Mouse (Mus musculus) MEL (cell line): ENCODE data around the gene Gys1. TPM values are rescaled to one million over a fixed set of nuclear protein-coding genes. Genes with fewer than 3 reads are reported as not detected.
A peak's percentile ranks its signal among the peaks of the same experiment; 100 is the strongest.

Experiments
- DNase-seq: peaks from one replicate; pipeline ENCODE4 v3.0.0; 2011; ENCODE audit warnings: low read depth, low spot score
- H3K27ac ChIP-seq: 2 replicates; pipeline ENCODE4 v1.5.1; 2012; ENCODE audit warnings: low read depth, mild to moderate bottlenecking, control low read depth, low read length, moderate library complexity; ENCODE audit not compliant: control insufficient read depth
- H3K27me3 ChIP-seq, 2 experiments: fragments of 150-350 bp in 1 of 2; sonication (generic) in 1 of 2; 2 replicates each; pipeline ENCODE4 v1.6.1; 2012; ENCODE audit warnings: low read length in 2 of 2, mild to moderate bottlenecking in 2 of 2, improper control_type of control experiment in 1 of 2, moderate library complexity in 1 of 2; ENCODE audit not compliant: insufficient read depth in 2 of 2, control insufficient read depth in 1 of 2
- H3K36me3 ChIP-seq, 2 experiments: 2 replicates each; pipeline ENCODE4 v1.6.1; 2012 to 2014; ENCODE audit warnings: low read length in 2 of 2, improper control_type of control experiment in 1 of 2, inconsistent platforms in 1 of 2, mild to moderate bottlenecking in 1 of 2; ENCODE audit not compliant: insufficient read depth in 2 of 2, control insufficient read depth in 1 of 2
- H3K4me1 ChIP-seq, 2 experiments: fragments of 150-350 bp in 1 of 2; sonication (generic) in 1 of 2; 2 replicates each; pipeline ENCODE4 v1.6.1; 2012; ENCODE audit warnings: low read length in 2 of 2, improper control_type of control experiment in 1 of 2, mild to moderate bottlenecking in 1 of 2; ENCODE audit not compliant: insufficient read depth in 2 of 2, control insufficient read depth in 1 of 2
- H3K4me3 ChIP-seq, 2 experiments: fragments of 150-350 bp in 1 of 2; sonication (generic) in 1 of 2; 2 replicates each; pipeline ENCODE4 v1.5.1; 2012; ENCODE audit warnings: low read depth in 2 of 2, low read length in 2 of 2, mild to moderate bottlenecking in 2 of 2, moderate library complexity in 2 of 2, control low read depth in 1 of 2, improper control_type of control experiment in 1 of 2; ENCODE audit not compliant: control insufficient read depth in 1 of 2, insufficient read depth in 1 of 2
- H3K79me2 ChIP-seq: 2 replicates; pipeline ENCODE4 v1.6.1; 2012; ENCODE audit warnings: mild to moderate bottlenecking, low read length, moderate library complexity; ENCODE audit not compliant: control insufficient read depth, poor library complexity, insufficient read depth
- H3K9ac ChIP-seq: 2 replicates; pipeline ENCODE4 v1.6.1; 2012; ENCODE audit warnings: low read depth, mild to moderate bottlenecking, control low read depth, low read length, moderate library complexity; ENCODE audit not compliant: control insufficient read depth, poor library complexity, severe bottlenecking
- H3K9me3 ChIP-seq: fragments of 150-350 bp; sonication (generic); replicated peaks from 2 replicates; pipeline ENCODE4 v1.6.1; 2012; ENCODE audit warnings: mild to moderate bottlenecking, low read length, improper control_type of control experiment, moderate library complexity; ENCODE audit not compliant: insufficient read depth
- BHLHE40 ChIP-seq: IDR thresholded peaks from 2 replicates; pipeline ENCODE4 v1.6.1; 2012; ENCODE audit warnings: low read depth, mild to moderate bottlenecking, inconsistent platforms, low read length, improper control_type of control experiment, borderline replicate concordance
- CTCF ChIP-seq, 3 experiments: IDR thresholded peaks in 2 of 3; conservative IDR thresholded peaks in 1 of 3; 2 replicates each; pipeline ENCODE4 v1.5.1; 2011 to 2012; ENCODE audit warnings: low read length in 3 of 3, low read depth in 2 of 3, mild to moderate bottlenecking in 2 of 3, improper control_type of control experiment in 1 of 3, inconsistent platforms in 1 of 3, mixed read lengths in 1 of 3, moderate library complexity in 1 of 3; ENCODE audit not compliant: control insufficient read depth in 1 of 3, insufficient read depth in 1 of 3, poor library complexity in 1 of 3, severe bottlenecking in 1 of 3
- E2F4 ChIP-seq: IDR thresholded peaks from 2 replicates; pipeline ENCODE4 v1.6.1; 2011; ENCODE audit warnings: low read depth, low read length, improper control_type of control experiment, borderline replicate concordance
- ELF1 ChIP-seq: IDR thresholded peaks from 2 replicates; pipeline ENCODE4 v1.6.1; 2014; ENCODE audit warnings: low read depth, mild to moderate bottlenecking, inconsistent platforms, low read length, improper control_type of control experiment, moderate library complexity
- GABPA ChIP-seq: IDR thresholded peaks from 2 replicates; pipeline ENCODE4 v1.6.1; 2012; ENCODE audit warnings: low read depth, mild to moderate bottlenecking, inconsistent platforms, low read length, improper control_type of control experiment, moderate library complexity
- GATA1 ChIP-seq: IDR thresholded peaks from 2 replicates; pipeline ENCODE4 v1.6.1; 2011; ENCODE audit warnings: low read depth, low read length, improper control_type of control experiment
- HCFC1 ChIP-seq: IDR thresholded peaks from 2 replicates; pipeline ENCODE4 v1.6.1; 2012; ENCODE audit warnings: low read depth, mild to moderate bottlenecking, inconsistent platforms, low read length, improper control_type of control experiment, moderate library complexity
- JUND ChIP-seq: IDR thresholded peaks from 2 replicates; pipeline ENCODE4 v1.6.1; 2011; ENCODE audit warnings: low read depth, mild to moderate bottlenecking, improper control_type of control experiment, low read length
- KAT2A ChIP-seq: conservative IDR thresholded peaks from 2 replicates; pipeline ENCODE4 v1.6.1; 2012; ENCODE audit warnings: low read depth, low read length, improper control_type of control experiment, inconsistent platforms
- MAX ChIP-seq: IDR thresholded peaks from 2 replicates; pipeline ENCODE4 v1.6.1; 2011; ENCODE audit warnings: low read length, improper control_type of control experiment
- MAZ ChIP-seq: IDR thresholded peaks from 2 replicates; pipeline ENCODE4 v1.6.1; 2012; ENCODE audit warnings: low read depth, mild to moderate bottlenecking, inconsistent platforms, low read length, improper control_type of control experiment
- MEF2A ChIP-seq: IDR thresholded peaks from 2 replicates; pipeline ENCODE4 v1.6.1; 2014; ENCODE audit warnings: low read depth, mild to moderate bottlenecking, inconsistent platforms, low read length, improper control_type of control experiment; ENCODE audit not compliant: poor library complexity, insufficient replicate concordance, severe bottlenecking; ENCODE audit errors: extremely low read depth
- MXI1 ChIP-seq: IDR thresholded peaks from 2 replicates; pipeline ENCODE4 v1.6.1; 2011; ENCODE audit warnings: mild to moderate bottlenecking, low read depth, low read length, improper control_type of control experiment
- MYC ChIP-seq: IDR thresholded peaks from 2 replicates; pipeline ENCODE4 v1.6.1; 2011; ENCODE audit warnings: low read depth, mild to moderate bottlenecking, low read length, improper control_type of control experiment, moderate library complexity
- NELFE ChIP-seq: IDR thresholded peaks from 2 replicates; pipeline ENCODE4 v1.6.1; 2011; ENCODE audit warnings: low read depth, low read length, improper control_type of control experiment
- NRF1 ChIP-seq: IDR thresholded peaks from 2 replicates; pipeline ENCODE4 v1.6.1; 2014; ENCODE audit warnings: low read depth, mild to moderate bottlenecking, inconsistent platforms, low read length, improper control_type of control experiment, moderate library complexity; ENCODE audit not compliant: poor library complexity, insufficient read depth, severe bottlenecking
- POLR2A ChIP-seq, 2 experiments: IDR thresholded peaks; 2 replicates each; pipeline ENCODE4 v1.6.1; 2011 to 2012; ENCODE audit warnings: low read length in 2 of 2, mild to moderate bottlenecking in 2 of 2, control low read depth in 1 of 2, improper control_type of control experiment in 1 of 2, low read depth in 1 of 2, moderate library complexity in 1 of 2; ENCODE audit not compliant: control insufficient read depth in 1 of 2, insufficient read depth in 1 of 2, poor library complexity in 1 of 2
- POLR2AphosphoS2 ChIP-seq: IDR thresholded peaks from 2 replicates; pipeline ENCODE4 v1.6.1; 2011; ENCODE audit warnings: low read length, improper control_type of control experiment
- POLR2AphosphoS5 ChIP-seq: IDR thresholded peaks from 2 replicates; pipeline ENCODE4 v1.6.1; 2012; ENCODE audit warnings: low read depth, borderline replicate concordance, mild to moderate bottlenecking, inconsistent platforms, low read length, moderate library complexity, mixed read lengths
- RAD21 ChIP-seq: IDR thresholded peaks from 2 replicates; pipeline ENCODE4 v1.6.1; 2011; ENCODE audit warnings: mild to moderate bottlenecking, low read depth, low read length, improper control_type of control experiment
- RCOR1 ChIP-seq: IDR thresholded peaks from 2 replicates; pipeline ENCODE4 v1.6.1; 2012; ENCODE audit warnings: low read depth, mild to moderate bottlenecking, inconsistent platforms, low read length, improper control_type of control experiment
- TAL1 ChIP-seq: IDR thresholded peaks from 2 replicates; pipeline ENCODE4 v1.6.1; 2012; ENCODE audit warnings: mild to moderate bottlenecking, inconsistent platforms, low read length, moderate library complexity, mixed read lengths
- TCF12 ChIP-seq: IDR thresholded peaks from 2 replicates; pipeline ENCODE4 v1.6.1; 2014; ENCODE audit warnings: low read depth, mild to moderate bottlenecking, inconsistent platforms, low read length, improper control_type of control experiment, moderate library complexity
- UBTF ChIP-seq: IDR thresholded peaks from 2 replicates; pipeline ENCODE4 v1.6.1; 2012; ENCODE audit warnings: low read depth, mild to moderate bottlenecking, inconsistent platforms, low read length, improper control_type of control experiment, moderate library complexity, borderline replicate concordance; ENCODE audit not compliant: insufficient read depth
- USF1 ChIP-seq: IDR thresholded peaks from 2 replicates; pipeline ENCODE4 v1.6.1; 2014; ENCODE audit warnings: low read depth, mild to moderate bottlenecking, inconsistent platforms, low read length, improper control_type of control experiment, moderate library complexity
- USF2 ChIP-seq, 2 experiments: IDR thresholded peaks; 2 replicates each; pipeline ENCODE4 v1.6.1; 2011 to 2012; ENCODE audit warnings: improper control_type of control experiment in 2 of 2, low read length in 2 of 2, borderline replicate concordance in 1 of 2, inconsistent platforms in 1 of 2, low read depth in 1 of 2, mild to moderate bottlenecking in 1 of 2; ENCODE audit not compliant: insufficient read depth in 1 of 2
- ZC3H11A ChIP-seq: IDR thresholded peaks from 2 replicates; pipeline ENCODE4 v1.6.1; 2012; ENCODE audit warnings: low read depth, mild to moderate bottlenecking, inconsistent platforms, low read length, improper control_type of control experiment
- ZNF384 ChIP-seq: IDR thresholded peaks from 2 replicates; pipeline ENCODE4 v1.6.1; 2012; ENCODE audit warnings: low read depth, mild to moderate bottlenecking, inconsistent platforms, low read length, improper control_type of control experiment
- polyA plus RNA-seq, 2 experiments: library from polyadenylated mRNA; stranded (reverse) in 1 of 2; unstranded in 1 of 2; fragments of >175 nt in 1 of 2; fragments of >200 nt in 1 of 2; gene quantifications; 2 replicates each; pipeline versions ENCODE4 v1.2.1 to v1.2.4; 2012; ENCODE audit warnings: low replicate concordance in 2 of 2, low read depth in 1 of 2; ENCODE audit not compliant: insufficient read length in 2 of 2, insufficient read depth in 1 of 2, missing spikeins in 1 of 2
- total RNA-seq: library from RNA; depleted of rRNA; stranded (reverse); fragments of 300-350 nt; gene quantifications from 2 replicates; pipeline ENCODE4 v1.2.3, GENCODE M21; 2012

Gene Gys1
- total and polyA plus RNA-seq, 3 experiments: 12.8 to 46.9 TPM; not detected in 1

GRCm38 (mm10) chr7:45465549-45465948 lies 30.9 kb downstream of the Gys1 start:
- no peaks in the 10 kb centered on the region for H3K9me3 ChIP-seq
- H3K9ac ChIP-seq: peak overlapping the region; percentile 83
- no peak overlapping the region for H3K27ac ChIP-seq
- TF ChIP-seq POLR2A (IDR thresholded peaks at IDR 0.05; ENCODE audit: control insufficient read depth in 1 of 2, insufficient read depth in 1 of 2, low read depth in 1 of 2, low read length in 2 of 2, poor library complexity in 1 of 2) (no peak), KAT2A (no peak), RCOR1 (no peak), MEF2A (no peak), TAL1 (no peak)
- TF ChIP-seq, all 39 proteins: peak for 0
- H3K79me2 ChIP-seq: peaks cover 19% of the 10 kb centered on the region
- H3K4me1 ChIP-seq: peaks cover 6 to 25% of the 10 kb centered on the region in 2 experiments
- peaks cover 2 to 18% of the 10 kb centered on the region in 2 experiments; a peak in 3 of 4 replicates for H3K36me3 ChIP-seq
- no peak for DNase-seq
- no peaks in the 10 kb centered on the region for H3K27me3 ChIP-seq
- H3K4me3 ChIP-seq: peak overlapping the region; percentile 68 to 87

DNA sequence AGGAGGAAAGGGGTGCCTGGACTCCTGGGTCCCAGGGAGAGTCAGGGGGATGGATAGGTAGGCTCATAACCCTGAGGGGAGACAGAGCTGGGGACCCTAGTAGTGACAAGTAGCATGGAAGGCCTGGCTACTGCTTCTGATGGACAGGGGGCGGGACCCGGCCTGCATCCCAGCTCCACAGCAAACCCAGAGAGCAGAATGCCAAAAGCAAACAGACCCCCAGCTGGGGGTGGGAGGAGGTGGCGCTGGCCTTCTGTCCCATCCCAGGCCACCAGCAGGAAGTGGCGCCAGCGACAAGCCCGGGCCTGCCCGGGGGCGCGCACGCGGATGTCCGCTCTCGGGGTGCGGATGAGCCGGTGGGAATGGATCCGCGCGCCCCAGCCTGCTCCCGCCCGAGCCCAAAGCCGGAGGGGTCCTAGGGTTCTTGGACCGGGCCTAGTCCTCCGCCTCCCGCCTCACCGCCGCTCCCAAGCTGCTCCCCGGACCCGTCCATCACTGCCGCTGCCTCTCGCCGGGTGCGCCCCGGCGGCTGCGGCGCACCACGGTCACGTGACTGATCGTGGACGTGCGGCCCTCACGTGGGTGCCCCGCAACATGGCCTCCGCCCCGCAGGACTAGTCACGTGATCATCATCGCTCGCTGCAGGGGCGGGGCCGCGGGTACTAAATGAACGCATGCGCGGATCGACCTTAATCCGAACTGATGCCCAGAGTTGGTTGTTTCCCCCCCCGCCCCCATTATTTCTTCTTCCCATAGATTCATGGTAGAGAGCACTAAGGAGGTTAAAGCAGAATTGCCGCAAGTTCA lies 31.8 kb downstream of the Gys1 start, which contains the start of gene Bax:
Bax (minus strand) TSS at position 616 of the 807 bp plus-strand sequence.
- Histone ChIP-seq H3K79me2 (peaks cover 19% of the 10 kb centered on the region), H3K9me3 (no peaks in the 10 kb centered on the region), H3K27ac (peak within 1 kb of the TSS; percentile 7), H3K4me1 (peaks cover 2 to 26% of the 10 kb centered on the region in 2 experiments), H3K27me3 (no peaks in the 10 kb centered on the region), H3K4me3 (peak within 1 kb of the TSS; percentile 80 to 87), H3K36me3 (peaks cover 2 to 14% of the 10 kb centered on the region in 2 experiments; a peak in 3 of 4 replicates), H3K9ac (peak within 1 kb of the TSS; percentile 83)
- peak; percentile 96 for DNase-seq
- TF ChIP-seq GABPA: no peak
- TF ChIP-seq NRF1: peak; percentile 70
- peak; percentile 99 for TF ChIP-seq USF1
- no peak for TF ChIP-seq RCOR1
- no peak for TF ChIP-seq GATA1
- no peak for TF ChIP-seq E2F4
- no peak for TF ChIP-seq ELF1
- peak; percentile 69 for TF ChIP-seq NELFE
- TF ChIP-seq ZC3H11A: no peak
- peak; percentile 25; the same call in 1 of the 2 replicates for TF ChIP-seq MAZ
- TF ChIP-seq CTCF (IDR thresholded peaks at IDR 0.05 in 2 of 3, conservative IDR thresholded peaks at IDR 0.05 in 1 of 3; ENCODE audit: control insufficient read depth in 1 of 3, insufficient read depth in 1 of 3, low read depth in 2 of 3, low read length in 3 of 3, poor library complexity in 1 of 3, severe bottlenecking in 1 of 3): no peak
- TF ChIP-seq MYC: peak; percentile 69; the same call in 1 of the 2 replicates
- TF ChIP-seq POLR2AphosphoS5: no peak
- TF ChIP-seq RAD21: no peak
- TF ChIP-seq HCFC1: peak; percentile 86
- peak; percentile 95 for TF ChIP-seq BHLHE40
- TF ChIP-seq ZNF384: no peak
- TF ChIP-seq MAX: peak; percentile 98
- TF ChIP-seq TCF12: 0 out of 2 replicates have a peak, but pooled peaks have one; percentile 6
- TF ChIP-seq POLR2A (IDR thresholded peaks at IDR 0.05; ENCODE audit: control insufficient read depth in 1 of 2, insufficient read depth in 1 of 2, low read depth in 1 of 2, low read length in 2 of 2, poor library complexity in 1 of 2): peak; percentile 70 to 77; a peak in 3 of 4 replicates
- TF ChIP-seq USF2 (IDR thresholded peaks at IDR 0.05; ENCODE audit: borderline replicate concordance in 1 of 2, insufficient read depth in 1 of 2, low read depth in 1 of 2, low read length in 2 of 2): peak; percentile 96 to 99
- TF ChIP-seq UBTF: no peak
- no peak for TF ChIP-seq JUND
- peak; percentile 96 for TF ChIP-seq MXI1
- TF ChIP-seq POLR2AphosphoS2: no peak
